Mouse (Mus musculus) embryonic fibroblast, embryonic 13.5 days (primary cell): ENCODE results near the gene Celf2. TPM values are rescaled to one million over a fixed set of nuclear protein-coding genes. Genes with fewer than 3 reads are reported as not detected.
A peak's percentile ranks its signal among the peaks of the same experiment; 100 is the strongest.

Source experiments
- H3K27ac ChIP-seq: 2 replicates; pipeline ENCODE4 v1.5.1; 2012; ENCODE audit warnings: low read length, control low read depth, inconsistent platforms; ENCODE audit not compliant: insufficient read depth
- H3K4me1 ChIP-seq: 2 replicates; pipeline ENCODE4 v1.6.1; 2011; ENCODE audit warnings: low read length; ENCODE audit not compliant: control insufficient read depth, insufficient read depth
- H3K4me3 ChIP-seq: 2 replicates; pipeline ENCODE4 v1.5.1; 2011; ENCODE audit warnings: mild to moderate bottlenecking, control low read depth, low read length; ENCODE audit not compliant: insufficient read depth
- CTCF ChIP-seq: IDR thresholded peaks from 2 replicates; pipeline ENCODE4 v1.5.1; 2011; ENCODE audit warnings: mild to moderate bottlenecking, control low read depth, low read length, moderate library complexity, borderline replicate concordance; ENCODE audit not compliant: insufficient read depth
- POLR2A ChIP-seq: IDR thresholded peaks from 2 replicates; pipeline ENCODE4 v1.6.1; 2011; ENCODE audit warnings: low read depth, mild to moderate bottlenecking, control low read depth, low read length, moderate library complexity
- polyA plus RNA-seq: library from polyadenylated mRNA; stranded (reverse); fragments of >200 nt; gene quantifications from 2 replicates; pipeline ENCODE4 v1.2.4, GENCODE M21; 2011; ENCODE audit warnings: low read depth; ENCODE audit not compliant: missing spikeins, insufficient read length

Celf2 gene
- polyA plus RNA-seq, 1 experiment: 36.6 TPM

- peaks cover 5% of the 10 kb centered on the region for H3K4me1 ChIP-seq
- no peak overlapping the region for H3K4me3 ChIP-seq
- TF ChIP-seq POLR2A (no peak), CTCF (no peak)
- H3K27ac ChIP-seq: no peak overlapping the region
Measured at GRCm38 (mm10) chr2:7529637-7530036, 20.3 kb upstream of the Celf2 start.

- Histone ChIP-seq H3K4me1 (peaks cover 5% of the 10 kb centered on the region), H3K4me3 (no peak overlapping the region), H3K27ac (no peak overlapping the region)
- no peak for TF ChIP-seq CTCF
- no peak for TF ChIP-seq POLR2A
Measured at GRCm38 (mm10) chr2:7526696-7527095, 17.3 kb upstream of the Celf2 start.

DNA sequence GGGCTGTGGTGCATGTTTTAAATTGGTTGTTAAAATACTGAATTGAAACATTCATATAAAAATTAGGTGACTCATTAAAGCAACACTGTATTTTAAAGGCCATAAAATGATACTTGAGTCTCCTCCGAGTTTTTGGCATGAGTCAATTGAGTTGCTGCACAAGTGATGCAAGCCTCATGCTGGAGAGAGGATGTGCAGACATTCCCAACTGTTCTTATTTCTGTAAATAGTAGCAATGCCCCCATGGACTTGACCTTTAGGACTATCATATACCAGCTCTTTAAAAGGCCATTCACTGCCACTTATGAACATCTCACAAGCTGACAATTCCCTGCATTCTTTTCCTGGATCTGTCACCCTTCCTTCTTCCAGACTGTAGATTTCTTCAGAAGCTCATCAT lies 10.1 kb upstream of the Celf2 start:
- Histone ChIP-seq H3K27ac (peak overlapping the region; percentile 80), H3K4me1 (peaks cover 6% of the 10 kb centered on the region; the same call in 1 of the 2 replicates), H3K4me3 (no peak overlapping the region)
- TF ChIP-seq POLR2A (no peak), CTCF (no peak)

GRCm38 (mm10) chr2:7493420-7493819 lies 15.9 kb downstream of the Celf2 start:
- H3K27ac ChIP-seq: no peak overlapping the region
- TF ChIP-seq POLR2A (no peak), CTCF (no peak)
- no peak overlapping the region for H3K4me3 ChIP-seq
- no peaks in the 10 kb centered on the region for H3K4me1 ChIP-seq

GRCm38 (mm10) chr2:7484974-7485373 lies 24.4 kb downstream of the Celf2 start:
- H3K4me1 ChIP-seq: no peaks in the 10 kb centered on the region
- no peak for TF ChIP-seq POLR2A
- TF ChIP-seq CTCF: no peak
- H3K27ac ChIP-seq: no peak overlapping the region
- no peak overlapping the region for H3K4me3 ChIP-seq

DNA sequence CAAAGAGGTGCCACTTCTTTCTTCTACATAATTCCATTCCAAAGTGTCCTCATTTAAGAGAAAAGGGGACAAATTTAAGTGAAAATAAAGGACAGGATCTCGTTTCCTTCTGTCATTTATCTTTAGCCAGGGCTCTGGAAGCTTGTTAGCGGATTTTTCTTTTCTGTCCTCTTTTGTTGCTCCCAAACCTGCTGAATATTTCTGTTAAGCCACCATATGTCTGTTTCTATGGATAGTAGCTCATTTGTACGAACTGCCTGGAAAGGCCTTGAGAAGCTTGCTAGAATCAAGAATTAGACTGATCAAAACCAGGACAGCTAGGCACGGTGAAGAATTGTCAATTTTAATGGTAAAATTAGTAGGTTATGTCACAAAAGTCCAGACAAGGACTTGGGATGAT lies 27.3 kb downstream of the Celf2 start:
- TF ChIP-seq CTCF (no peak), POLR2A (no peak)

DNA sequence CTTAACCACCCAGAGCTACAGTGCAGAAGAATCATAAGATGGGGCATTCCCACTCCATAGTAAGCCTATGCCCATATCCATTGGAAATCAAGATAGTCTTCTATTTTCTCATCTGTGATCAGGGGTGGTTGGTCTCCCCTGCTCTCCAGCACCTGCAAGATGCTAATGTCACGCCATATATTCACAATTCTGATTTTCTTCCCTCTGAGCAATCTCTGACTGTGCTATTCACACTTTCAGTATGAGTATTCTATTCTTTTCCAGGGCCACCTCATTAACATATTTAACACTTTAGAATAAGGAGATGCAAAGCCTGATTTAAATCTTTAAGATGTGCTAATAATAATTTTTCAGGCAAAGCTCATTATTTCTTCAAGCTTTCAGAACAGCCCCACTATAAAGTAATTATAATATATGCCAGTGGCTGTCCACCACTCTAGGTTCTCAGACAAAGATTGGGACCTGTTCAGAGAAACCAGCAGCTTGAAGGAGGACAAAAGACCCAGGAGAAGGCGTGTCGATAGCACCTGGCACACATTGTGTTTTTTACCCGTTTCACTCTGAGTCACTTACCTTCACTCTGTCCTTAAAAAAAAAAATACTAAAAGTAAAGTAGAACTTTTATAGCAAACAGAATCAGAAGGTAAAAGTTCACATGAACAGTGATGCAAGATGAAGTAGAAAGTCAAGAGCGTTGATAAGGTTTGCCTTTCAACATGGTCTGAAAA lies 48.9 kb downstream of the Celf2 start:
- H3K4me1 ChIP-seq: no peaks in the 10 kb centered on the region
- no peak overlapping the region for H3K4me3 ChIP-seq
- no peak for TF ChIP-seq POLR2A
- TF ChIP-seq CTCF: no peak
- no peak overlapping the region for H3K27ac ChIP-seq

More for the DNA sequence above, 27.3 kb downstream of the Celf2 start:
- Histone ChIP-seq H3K4me1 (no peaks in the 10 kb centered on the region), H3K4me3 (no peak overlapping the region), H3K27ac (no peak overlapping the region)

DNA sequence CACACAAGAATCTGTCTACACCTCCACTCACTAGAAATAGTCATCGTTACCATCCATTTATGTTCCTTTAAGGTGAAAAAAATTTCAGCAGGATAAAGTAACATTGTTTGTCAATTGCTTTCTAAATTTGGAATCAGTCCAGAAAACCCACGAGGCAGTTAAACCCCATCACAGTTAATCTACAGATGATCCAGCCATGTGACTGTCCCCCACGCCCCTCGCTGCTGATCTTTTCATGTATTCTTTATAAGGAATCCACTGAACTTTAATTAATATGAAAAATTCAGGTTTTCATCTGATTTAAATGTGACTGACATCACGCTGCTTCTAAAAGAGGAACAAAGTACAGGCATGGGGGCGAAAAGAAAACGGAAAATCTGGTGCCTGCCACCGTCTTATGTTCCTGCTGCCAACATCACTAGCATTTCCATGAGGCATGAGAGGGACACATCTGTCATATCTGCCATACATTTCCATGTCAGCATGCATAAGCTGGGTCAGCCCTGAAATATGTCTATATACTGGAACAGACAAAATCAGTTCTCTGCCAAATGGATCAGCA lies 70.6 kb downstream of the Celf2 start:
- Histone ChIP-seq H3K27ac (no peak overlapping the region), H3K4me3 (no peak overlapping the region), H3K4me1 (no peaks in the 10 kb centered on the region)
- no peak for TF ChIP-seq CTCF
- no peak for TF ChIP-seq POLR2A

- Histone ChIP-seq H3K4me1 (no peaks in the 10 kb centered on the region), H3K4me3 (no peak overlapping the region), H3K27ac (no peak overlapping the region)
- no peak for TF ChIP-seq CTCF
- TF ChIP-seq POLR2A: no peak
Measured at GRCm38 (mm10) chr2:7426481-7426880, 82.9 kb downstream of the Celf2 start.

- TF ChIP-seq POLR2A (no peak), CTCF (no peak)
- no peaks in the 10 kb centered on the region for H3K4me1 ChIP-seq
Measured at GRCm38 (mm10) chr2:7400530-7400929, 108.8 kb downstream of the Celf2 start.

GRCm38 (mm10) chr2:7395935-7396334 lies 113.4 kb downstream of the Celf2 start:
- H3K4me1 ChIP-seq: no peaks in the 10 kb centered on the region
- no peak overlapping the region for H3K4me3 ChIP-seq
- TF ChIP-seq CTCF: no peak
- no peak for TF ChIP-seq POLR2A
- H3K27ac ChIP-seq: no peak overlapping the region

More at GRCm38 (mm10) chr2:7400530-7400929, 108.8 kb downstream of the Celf2 start:
- H3K27ac ChIP-seq: no peak overlapping the region
- H3K4me3 ChIP-seq: no peak overlapping the region
